Mouse (Mus musculus) olfactory bulb, adult 2 months (tissue): ENCODE results near the gene Pbld1. TPM values are rescaled to one million over a fixed set of nuclear protein-coding genes. Genes with fewer than 3 reads are reported as not detected.
A peak's percentile ranks its signal among the peaks of the same experiment; 100 is the strongest.

Source experiments
- H3K27ac ChIP-seq: fragments of 200-500 bp; 2 replicates; pipeline ENCODE4 v1.5.1; 2012; ENCODE audit warnings: low read depth, low read length; ENCODE audit not compliant: insufficient read depth
- H3K4me1 ChIP-seq: fragments of 200-500 bp; 2 replicates; pipeline ENCODE4 v1.6.1; 2012; ENCODE audit warnings: low read length; ENCODE audit not compliant: control insufficient read depth, insufficient read depth
- H3K4me3 ChIP-seq: fragments of 200-500 bp; 2 replicates; pipeline ENCODE4 v1.5.1; 2012; ENCODE audit warnings: mild to moderate bottlenecking, low read depth, low read length, moderate library complexity; ENCODE audit not compliant: insufficient read depth
- CTCF ChIP-seq: fragments of 200-500 bp; IDR thresholded peaks from 2 replicates; pipeline ENCODE4 v1.5.1; 2012; ENCODE audit warnings: low read depth, mild to moderate bottlenecking, low read length, moderate library complexity; ENCODE audit not compliant: insufficient read depth
- POLR2A ChIP-seq: fragments of 200-500 bp; IDR thresholded peaks from 2 replicates; pipeline ENCODE4 v1.6.1; 2012; ENCODE audit warnings: mild to moderate bottlenecking, low read depth, low read length, moderate library complexity; ENCODE audit not compliant: insufficient read depth
- WGBS: fragments of 180-500 bp; shearing (Covaris S2); methylation state at CpG from one replicate; pipeline ENCODE4 v1.1.7; 2018; 5-methylcytosine and 5-hydroxymethylcytosine counted together
- polyA plus RNA-seq: library from polyadenylated mRNA; stranded (reverse); fragments of >200 nt; gene quantifications from 2 replicates; pipeline ENCODE4 v1.2.4, GENCODE M21; 2012; ENCODE audit warnings: low replicate concordance; ENCODE audit not compliant: missing spikeins, insufficient read depth, insufficient read length

Gene Pbld1
- polyA plus RNA-seq, 1 experiment: not detected

DNA sequence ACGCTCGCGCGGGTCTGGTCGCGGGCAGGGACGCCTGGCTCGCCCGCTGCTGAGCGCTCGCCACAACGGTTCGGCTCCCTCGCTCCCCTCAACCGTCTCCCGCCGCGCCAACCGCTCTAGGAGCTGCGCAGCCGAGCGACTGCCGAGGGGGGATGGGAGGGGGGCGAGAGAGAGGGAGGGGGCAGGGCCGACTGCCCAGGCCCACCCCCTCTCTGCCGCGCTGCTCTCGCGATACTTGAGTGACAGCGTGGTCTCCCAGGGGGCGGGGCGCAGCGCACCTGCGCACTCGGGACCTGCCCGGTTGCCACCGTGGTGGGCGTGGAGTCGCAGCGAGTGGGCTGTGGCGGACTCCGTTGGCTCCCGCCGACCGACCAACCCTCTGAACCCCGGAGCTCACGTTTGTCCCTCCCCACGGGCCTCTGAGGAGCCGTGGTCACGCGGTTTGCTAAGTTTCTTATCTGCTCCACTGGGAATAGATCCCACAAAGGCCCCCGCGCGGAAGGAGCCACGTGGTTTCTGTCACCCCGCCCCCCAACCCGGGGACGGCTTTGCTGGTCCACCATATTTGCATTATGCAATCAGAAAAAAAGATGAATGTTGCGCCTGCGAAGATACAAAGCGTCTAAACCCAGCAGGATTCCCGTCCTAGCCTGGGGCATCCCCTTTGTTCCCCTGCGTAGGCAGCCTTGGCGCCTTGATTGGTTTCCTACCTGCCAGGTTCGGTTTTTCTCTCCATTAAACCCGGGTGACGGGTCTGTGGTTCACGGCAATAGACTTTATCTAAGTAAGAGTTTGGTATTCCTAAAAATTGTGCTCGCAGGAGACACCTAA, 36.0 kb upstream of the Pbld1 start, which contains the start of the genes Hnrnph3 and Pbld2:
Hnrnph3 (minus strand) TSS at position 469 of the 831 bp plus-strand sequence.
Pbld2 (plus strand) TSS at position 567 of the 831 bp plus-strand sequence.
- Histone ChIP-seq H3K4me1 (peaks cover 5% of the 10 kb centered on the region; the same call in 1 of the 2 replicates), H3K4me3 (peak within 1 kb of the TSS; percentile 96), H3K27ac (peak within 1 kb of the TSS; percentile 100)
- under 1% methylated on average over 69 of the region's 69 CpGs for WGBS
- TF ChIP-seq CTCF (0 out of 2 replicates have a peak, but pooled peaks have one; percentile 6), POLR2A (peak; percentile 92)

DNA sequence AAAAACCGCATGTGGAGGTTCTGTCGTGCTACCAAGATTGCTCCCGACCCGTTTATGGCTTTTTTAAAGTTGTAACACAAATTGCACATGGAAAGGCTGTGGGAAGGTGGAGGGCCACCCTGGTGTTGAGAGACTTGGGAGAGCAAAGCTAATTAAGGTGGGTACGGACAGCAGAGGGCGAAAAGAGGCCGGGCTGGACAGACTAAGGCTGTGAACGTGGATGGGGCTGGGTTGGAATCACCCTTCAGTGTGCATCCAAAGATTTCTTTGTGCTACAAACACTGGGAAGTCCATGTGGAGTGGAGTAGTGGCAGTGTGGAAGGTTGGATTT, 35.4 kb upstream of the Pbld1 start:
- Histone ChIP-seq H3K4me1 (peaks cover 5% of the 10 kb centered on the region; the same call in 1 of the 2 replicates), H3K4me3 (peak overlapping the region; percentile 96), H3K27ac (peak overlapping the region; percentile 99)
- under 1% methylated on average over 8 of the region's 8 CpGs for WGBS
- no peak for TF ChIP-seq CTCF
- TF ChIP-seq POLR2A: no peak

DNA sequence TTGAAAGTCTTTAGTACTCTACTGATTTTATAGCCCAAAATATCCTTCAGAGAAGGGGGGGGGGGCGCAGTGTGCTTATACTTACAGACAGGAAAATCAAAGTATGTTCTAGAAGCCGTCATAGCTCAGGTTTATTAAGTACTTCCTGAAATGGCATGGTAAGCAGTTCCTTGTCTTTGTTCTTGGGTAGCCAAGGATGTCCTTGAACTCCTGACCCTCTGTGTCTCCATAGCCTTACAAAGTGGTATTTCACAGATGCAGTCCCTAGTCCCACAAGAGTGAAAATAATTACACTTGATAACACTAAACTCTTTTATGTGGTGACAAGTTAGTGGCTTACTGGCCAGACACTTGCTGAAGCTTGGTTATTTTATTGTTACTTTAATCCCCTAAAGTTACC, 34.9 kb upstream of the Pbld1 start:
- H3K4me1 ChIP-seq: peaks cover 5% of the 10 kb centered on the region; the same call in 1 of the 2 replicates
- TF ChIP-seq POLR2A (no peak), CTCF (no peak)
- 15% methylated on average over 2 of the region's 2 CpGs for WGBS
- peak overlapping the region; percentile 36 for H3K27ac ChIP-seq
- H3K4me3 ChIP-seq: no peak overlapping the region

DNA sequence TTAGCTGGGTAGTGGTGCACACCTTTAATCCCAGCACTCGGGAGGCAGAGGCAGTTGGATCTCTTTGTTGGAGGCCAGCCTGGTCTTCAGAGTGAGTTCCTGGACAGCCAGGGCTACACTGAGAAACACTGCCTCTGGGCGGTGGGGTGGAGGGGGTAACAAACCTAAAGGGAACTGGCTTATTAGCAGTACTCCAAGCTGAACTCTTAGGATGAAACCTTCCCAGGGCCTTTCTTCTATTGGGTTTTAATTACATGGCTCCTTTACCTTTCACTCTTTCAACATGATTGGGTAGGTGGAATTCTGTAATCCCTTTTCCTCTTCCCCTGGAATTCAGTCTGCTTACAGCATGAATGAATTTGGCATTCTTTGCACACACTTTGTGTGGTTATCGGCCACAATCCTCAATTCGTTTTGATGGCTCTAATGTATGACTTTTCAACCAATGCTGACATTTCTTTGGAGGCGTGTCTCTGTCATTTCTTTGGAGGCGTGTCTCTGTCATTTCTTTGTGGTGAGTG, 34.4 kb upstream of the Pbld1 start:
- Histone ChIP-seq H3K27ac (peak overlapping the region; percentile 36; the same call in 1 of the 2 replicates), H3K4me3 (no peak overlapping the region), H3K4me1 (peaks cover 5% of the 10 kb centered on the region; the same call in 1 of the 2 replicates)
- 20% methylated on average over 6 of the region's 6 CpGs for WGBS
- TF ChIP-seq POLR2A (no peak), CTCF (no peak)

DNA sequence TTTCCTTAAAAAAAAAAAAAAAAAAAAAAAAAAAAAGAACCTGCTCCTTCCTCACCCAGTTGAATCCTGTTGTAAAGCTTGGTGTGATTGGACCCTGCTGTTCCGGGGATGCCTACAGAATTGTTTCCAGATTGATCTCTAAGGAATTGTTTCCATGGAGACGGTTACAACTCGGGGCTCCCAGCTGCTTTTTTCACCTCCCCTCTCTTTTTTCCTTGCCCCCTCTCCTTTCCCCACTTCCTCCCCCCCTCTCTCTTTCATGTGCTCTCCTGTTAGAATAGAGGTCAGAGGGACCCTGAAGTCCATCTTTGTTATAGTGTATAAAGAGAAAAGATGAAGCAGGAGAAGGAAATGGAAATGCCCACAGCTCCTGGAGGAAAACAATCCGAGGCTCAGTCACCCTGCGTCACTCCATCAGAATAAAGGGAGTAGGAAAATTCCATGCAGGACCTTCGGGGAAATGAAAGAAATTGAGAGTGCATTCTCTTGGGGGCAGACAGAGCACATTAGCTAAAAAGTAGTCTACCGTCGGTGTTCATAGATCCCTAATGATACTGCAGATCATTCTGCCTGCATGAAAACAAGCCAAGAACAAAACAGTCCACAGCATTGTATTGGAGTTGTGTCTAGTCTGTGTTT, 33.7 kb upstream of the Pbld1 start:
- H3K4me1 ChIP-seq: peaks cover 5% of the 10 kb centered on the region; the same call in 1 of the 2 replicates
- H3K27ac ChIP-seq: peak overlapping the region; percentile 24; the same call in 1 of the 2 replicates
- TF ChIP-seq CTCF (no peak), POLR2A (no peak)
- WGBS: 12% methylated on average over 8 of the region's 8 CpGs
- H3K4me3 ChIP-seq: no peak overlapping the region

DNA sequence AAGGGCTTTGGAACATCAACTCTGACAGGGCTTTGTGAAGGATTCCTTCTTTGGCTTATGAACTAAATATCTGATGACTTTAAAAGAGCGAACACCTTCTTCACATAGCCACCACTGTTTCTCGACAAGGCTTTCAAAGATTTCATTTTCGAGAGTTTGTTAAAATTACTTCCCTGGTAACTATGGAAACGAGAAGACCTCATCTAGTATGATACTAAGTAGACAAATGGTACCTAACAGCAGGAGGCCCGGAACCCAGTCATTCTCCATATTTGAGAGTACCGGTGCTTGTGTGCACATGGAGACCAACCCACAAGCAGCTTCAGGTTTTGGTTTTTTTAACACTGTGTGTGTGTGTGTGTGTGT, 33.2 kb upstream of the Pbld1 start:
- 31% methylated on average over 6 of the region's 6 CpGs for WGBS
- H3K4me1 ChIP-seq: peaks cover 5% of the 10 kb centered on the region; the same call in 1 of the 2 replicates
- H3K4me3 ChIP-seq: no peak overlapping the region
- no peak for TF ChIP-seq CTCF
- TF ChIP-seq POLR2A: no peak
- H3K27ac ChIP-seq: peak overlapping the region; percentile 24; the same call in 1 of the 2 replicates

DNA sequence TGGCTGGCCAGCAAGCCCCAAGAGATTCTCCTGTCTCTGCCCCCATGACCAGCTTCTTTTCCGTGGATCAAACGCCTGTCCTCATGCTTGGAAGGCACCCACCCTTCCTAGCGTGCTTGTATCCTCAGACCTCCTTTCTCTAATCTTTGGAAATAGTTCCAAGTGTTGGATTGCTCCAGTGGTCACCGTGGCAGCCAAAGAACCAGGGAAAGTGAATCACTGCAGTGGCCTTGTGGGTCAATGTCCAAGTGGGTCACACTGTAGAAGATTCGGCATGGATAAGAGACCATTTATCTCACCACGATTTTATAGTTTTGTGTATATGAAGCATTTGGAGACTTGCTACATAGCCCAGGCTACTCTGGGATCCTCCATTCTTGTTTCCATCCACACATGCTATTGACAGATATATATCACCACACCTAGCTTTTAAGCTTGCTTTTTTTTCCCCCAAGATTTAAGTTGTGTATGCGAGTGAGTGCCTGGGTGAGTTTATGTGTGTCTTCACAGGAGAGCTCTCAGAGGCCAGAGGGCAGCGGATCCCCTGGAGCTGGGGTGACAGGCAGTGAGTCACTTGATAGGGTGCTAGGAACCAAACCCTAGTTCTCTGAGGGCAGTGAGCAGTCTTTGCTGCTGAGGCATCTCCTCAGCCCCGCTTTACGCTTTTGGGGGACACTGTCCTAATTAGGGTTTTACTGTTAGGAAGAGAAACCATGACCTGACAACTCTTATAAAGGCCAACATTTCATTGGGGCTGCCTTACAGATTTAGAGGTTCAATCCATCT, 32.4 kb upstream of the Pbld1 start:
- Histone ChIP-seq H3K4me1 (peaks cover 3% of the 10 kb centered on the region; the same call in 1 of the 2 replicates), H3K27ac (no peak overlapping the region), H3K4me3 (no peak overlapping the region)
- TF ChIP-seq CTCF (no peak), POLR2A (no peak)
- 87% methylated on average over 10 of the region's 10 CpGs for WGBS

DNA sequence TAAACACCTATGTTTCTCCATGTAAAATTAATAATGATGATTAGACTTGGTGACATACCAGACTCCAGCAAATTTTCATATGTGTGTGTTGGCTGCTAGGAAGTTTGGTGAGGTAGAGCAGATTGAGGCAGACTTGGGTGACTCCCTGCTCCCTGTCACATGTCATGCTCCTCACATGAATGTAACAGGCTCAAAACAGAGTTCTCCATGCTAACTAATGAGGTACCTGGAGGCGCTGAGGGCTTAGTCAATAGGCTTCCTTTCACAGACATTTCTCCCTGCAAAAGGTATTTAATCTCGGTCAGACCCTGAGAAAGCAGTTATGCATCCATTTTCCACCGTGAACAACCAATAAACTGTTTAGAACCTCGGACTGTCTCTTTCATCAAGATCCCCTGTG, 31.6 kb upstream of the Pbld1 start:
- Histone ChIP-seq H3K4me3 (no peak overlapping the region), H3K27ac (no peak overlapping the region), H3K4me1 (peaks cover 3% of the 10 kb centered on the region; the same call in 1 of the 2 replicates)
- TF ChIP-seq CTCF (no peak), POLR2A (no peak)
- WGBS: 45% methylated on average over 4 of the region's 4 CpGs

DNA sequence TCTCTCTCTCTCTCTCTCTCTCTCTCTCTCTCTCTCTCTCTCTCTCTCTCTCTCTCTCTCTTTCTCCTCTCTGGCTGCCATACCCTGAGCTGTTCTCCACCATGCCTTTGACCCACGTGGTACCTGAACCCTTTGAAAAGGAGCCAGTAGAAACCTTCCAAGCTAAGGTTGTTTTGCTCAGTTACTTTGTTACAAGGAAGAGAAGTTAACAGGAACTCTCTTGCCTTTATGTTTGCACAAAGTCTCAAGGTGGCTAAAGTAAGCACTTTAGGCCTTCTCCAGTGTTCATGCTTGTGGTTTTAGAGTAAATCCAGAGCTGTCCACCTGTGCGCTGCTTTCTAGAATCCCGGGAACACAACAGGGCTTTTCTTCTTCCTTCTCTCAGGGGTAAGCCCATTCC, 27.7 kb upstream of the Pbld1 start:
- H3K4me3 ChIP-seq: no peak overlapping the region
- WGBS: 81% methylated on average over 3 of the region's 3 CpGs
- TF ChIP-seq CTCF (no peak), POLR2A (no peak)
- H3K27ac ChIP-seq: no peak overlapping the region
- H3K4me1 ChIP-seq: no peaks in the 10 kb centered on the region
